Mouse (Mus musculus): Measurements from ENCODE around the gene Tma16. TPM values are rescaled to one million over a fixed set of nuclear protein-coding genes. Genes with fewer than 3 reads are reported as not detected.

Tma16 gene
- 1 to 10 TPM; 4.3 to 5.5 TPM for total RNA-seq (2021)
- long read RNA-seq, experiment 1, full-length matches to known transcripts: 17 of 28 reads
- long read RNA-seq, experiment 1, partial matches to known transcripts: 0 of 28 reads
- long read RNA-seq, experiment 1, other reads (novel, unspliced or antisense): 11 of 28 reads
- long read RNA-seq, experiment 2, full-length matches to known transcripts: 28 of 46 reads
- long read RNA-seq, experiment 2, partial matches to known transcripts: 0 of 46 reads
- long read RNA-seq, experiment 2, other reads (novel, unspliced or antisense): 18 of 46 reads

DNA sequence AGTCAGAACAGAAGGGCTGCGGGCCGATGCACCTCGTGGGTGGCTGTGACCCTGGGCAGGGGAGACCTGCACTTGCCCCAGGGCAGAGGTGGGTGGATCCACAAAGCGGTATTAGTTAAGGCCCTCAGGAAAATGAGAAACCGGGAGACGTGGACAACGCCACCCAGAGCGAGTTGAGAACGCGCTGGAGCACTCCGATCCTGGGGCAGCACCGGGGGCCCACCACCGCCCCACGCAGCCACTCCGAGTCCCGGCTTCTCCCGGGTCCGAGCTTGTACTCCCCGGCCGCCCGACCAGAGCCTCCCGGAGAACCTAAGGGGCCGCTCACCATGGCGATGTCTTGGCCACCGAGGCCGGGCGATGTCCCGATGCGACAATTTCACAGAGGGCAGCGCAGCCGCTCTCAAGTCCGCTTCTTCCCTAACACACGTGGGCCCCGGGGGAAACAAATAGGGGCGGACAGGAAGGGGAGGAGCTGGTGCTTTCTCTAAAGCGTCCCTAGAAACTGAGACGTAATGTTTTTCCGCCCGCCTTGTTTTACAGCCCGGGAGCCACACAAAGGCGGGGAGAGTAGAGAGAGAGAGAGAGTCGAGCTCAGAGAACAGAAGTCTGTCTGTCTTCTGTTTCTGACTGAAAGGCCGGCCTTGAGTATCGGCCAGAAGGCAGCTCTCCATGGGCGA is at the start of gene Tma16:
TSS of gene Tma16 (minus strand) at position 447 of the 680 bp plus-strand sequence.
- intact Hi-C loops (cut with DNase I): loop anchor here (10.0 kb wide), 1 partner anchor 379 kb away; the partner anchor contains the start of gene Naf1
- DNase-seq: peak; percentile 65 to 80

DNA sequence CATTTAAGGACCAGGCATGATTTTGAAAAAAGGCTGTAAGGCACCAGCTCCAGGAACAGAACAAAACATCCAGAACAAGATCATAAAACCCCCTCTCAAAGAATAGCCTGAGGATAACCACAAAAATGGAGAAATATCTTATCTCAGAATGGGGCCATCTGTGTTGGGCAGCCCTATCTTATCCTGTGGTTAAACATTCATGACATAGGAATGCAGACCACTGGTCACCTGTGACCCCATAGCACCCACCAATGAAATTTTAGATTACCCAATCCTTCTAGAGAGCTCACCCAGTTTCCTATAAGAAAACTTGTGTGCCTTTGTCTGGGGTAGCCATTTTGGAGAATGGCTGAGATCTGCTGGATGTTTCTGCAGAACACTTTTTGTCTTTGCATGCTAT is 34.2 kb upstream of the Tma16 start:
- intact Hi-C loops (cut with DNase I): no loop called here
- DNase-seq: no peak

DNA sequence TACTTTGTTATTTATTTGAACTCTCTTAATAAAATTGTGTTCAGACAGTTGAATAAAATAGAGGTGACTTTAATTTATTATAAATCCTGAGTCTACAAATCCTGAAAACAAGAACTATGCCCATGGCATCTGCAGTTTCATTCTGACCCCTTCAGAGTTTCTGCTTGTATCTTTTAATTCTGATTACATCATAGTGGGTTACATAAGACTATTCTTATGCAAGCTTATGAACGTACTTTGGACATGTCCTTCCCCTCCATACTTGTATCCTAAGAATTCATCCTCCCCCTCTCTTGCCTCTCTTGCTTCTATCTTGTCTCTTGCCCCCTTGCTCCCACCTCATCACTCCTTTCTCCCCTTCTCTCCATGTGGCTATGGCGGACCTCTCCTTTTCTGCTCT is 32.8 kb upstream of the Tma16 start:
- intact Hi-C loops (cut with DNase I): no loop called here

GRCm38 (mm10) chr8:66511537-66511936 is 25.2 kb upstream of the Tma16 start, which contains the start of gene Tktl2:
Tktl2 (plus strand) TSS chr8:66511756.
- intact Hi-C loops (cut with DNase I): no loop called here
- DNase-seq: no peak

More for the DNA sequence above, 32.8 kb upstream of the Tma16 start:
- DNase-seq: no peak

DNA sequence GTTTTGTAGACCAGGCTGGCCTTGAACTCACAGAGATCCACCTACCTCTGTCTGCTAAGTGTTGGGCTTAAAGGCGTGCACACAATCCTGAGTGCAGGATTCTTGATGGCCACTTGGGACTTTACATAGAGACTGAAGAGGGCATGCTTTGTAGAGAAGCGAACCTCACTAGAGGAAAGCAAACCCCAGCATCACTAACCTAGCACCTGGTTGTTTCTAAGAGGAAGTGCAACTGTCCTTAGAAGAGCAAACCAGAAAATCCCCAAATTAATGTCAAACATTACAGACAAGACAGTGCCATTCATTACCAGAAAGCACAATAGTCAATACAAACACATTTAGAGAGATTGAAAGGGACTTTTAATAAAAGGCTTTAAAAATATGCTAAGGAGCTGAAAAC is 17.1 kb upstream of the Tma16 start:
- no peak for DNase-seq
- intact Hi-C loops (cut with DNase I): no loop called here

DNA sequence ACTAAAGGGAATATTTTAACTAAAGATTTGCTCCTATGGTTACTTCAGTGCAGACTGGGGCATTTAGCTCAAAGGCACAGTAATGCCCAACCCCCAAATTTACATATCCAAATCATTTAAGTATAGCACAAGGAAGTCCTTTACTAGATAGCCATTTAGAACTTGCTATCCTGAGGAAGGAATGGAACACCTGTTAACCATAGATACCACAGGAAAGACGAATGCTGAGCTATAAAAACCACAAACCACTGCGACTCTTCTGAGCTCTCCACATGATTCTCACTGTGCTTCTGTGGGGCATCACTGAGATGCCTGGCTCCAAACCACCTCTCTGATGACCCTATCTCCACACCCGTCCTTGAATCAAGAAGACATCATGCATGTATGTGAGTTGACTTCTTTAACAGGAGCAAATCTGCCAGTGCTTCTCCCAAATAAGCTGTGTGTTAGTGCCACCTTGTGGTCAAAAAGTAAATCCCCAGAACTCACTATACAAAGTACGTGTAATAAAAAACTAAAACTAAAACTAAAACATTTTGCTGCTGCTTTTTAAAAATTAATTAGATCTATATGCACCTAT is 10.8 kb upstream of the Tma16 start:
- no peak for DNase-seq
- intact Hi-C loops (cut with DNase I): loop anchor here (2.0 kb wide), 1 partner anchor 46 kb away; no protein-coding TSS in a partner anchor

GRCm38 (mm10) chr8:66495726-66496125 is 9.4 kb upstream of the Tma16 start:
- peak; percentile 50 to 57 for DNase-seq
- intact Hi-C loops (cut with DNase I): loop anchor here (2.0 kb wide), 1 partner anchor 45 kb away; no protein-coding TSS in a partner anchor

DNA sequence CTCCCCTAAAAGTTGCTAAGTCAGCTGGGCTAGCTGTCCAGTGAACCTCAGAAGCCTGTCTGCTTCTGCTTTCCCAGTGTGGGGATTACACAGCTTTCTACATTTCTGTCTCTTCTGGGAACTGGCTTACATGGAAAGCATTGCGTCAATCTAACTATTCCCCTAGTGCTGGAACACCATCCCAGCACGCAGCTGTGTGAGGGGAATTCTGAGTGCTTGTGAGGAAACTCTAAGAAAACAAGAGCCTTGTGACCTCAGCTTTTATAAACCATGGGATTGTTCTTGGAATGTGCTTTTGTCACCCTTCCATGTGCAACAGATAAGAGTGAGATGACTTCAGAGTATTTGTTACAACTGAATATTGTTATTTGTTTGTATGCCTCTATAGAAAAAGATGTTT is 8.2 kb upstream of the Tma16 start:
- intact Hi-C loops (cut with DNase I): no loop called here

GRCm38 (mm10) chr8:66490624-66491023 is 4.3 kb upstream of the Tma16 start:
- intact Hi-C loops (cut with DNase I): no loop called here
- no peak for DNase-seq

More for the DNA sequence above, 8.2 kb upstream of the Tma16 start:
- no peak for DNase-seq

- no peak for DNase-seq
- intact Hi-C loops (cut with DNase I): loop anchor here (10.0 kb wide), 1 partner anchor 376 kb away; the partner anchor contains the start of gene Naf1
These were observed 2.2 kb upstream of the Tma16 start for GRCm38 (mm10) chr8:66488556-66488955.

- intact Hi-C loops (cut with DNase I): no loop called here
- no peak for DNase-seq
These were observed 9.4 kb downstream of the Tma16 start for GRCm38 (mm10) chr8:66476880-66477279.

DNA sequence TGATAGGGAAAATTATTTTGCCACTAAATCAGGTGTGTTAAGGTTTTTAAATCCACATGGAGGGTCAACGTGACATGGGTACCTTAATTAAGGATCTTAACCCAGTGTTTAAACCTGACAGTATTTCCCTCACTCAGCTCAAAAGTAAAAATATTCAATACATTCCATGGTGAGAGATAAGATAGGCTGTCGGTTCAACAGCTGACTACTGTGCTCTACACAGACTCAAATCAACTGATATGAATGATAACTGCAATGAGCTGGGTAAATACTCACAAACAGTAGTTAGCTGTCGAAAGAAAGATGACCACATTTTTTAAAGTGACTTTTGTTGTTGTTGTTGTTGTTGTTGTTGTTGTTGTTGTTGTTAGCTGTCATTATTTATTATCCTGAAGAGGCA is 16.5 kb downstream of the Tma16 start:
- intact Hi-C loops (cut with DNase I): no loop called here
- DNase-seq: no peak

- intact Hi-C loops (cut with DNase I): no loop called here
- DNase-seq: no peak
These were observed 29.3 kb downstream of the Tma16 start for GRCm38 (mm10) chr8:66457057-66457456.

DNA sequence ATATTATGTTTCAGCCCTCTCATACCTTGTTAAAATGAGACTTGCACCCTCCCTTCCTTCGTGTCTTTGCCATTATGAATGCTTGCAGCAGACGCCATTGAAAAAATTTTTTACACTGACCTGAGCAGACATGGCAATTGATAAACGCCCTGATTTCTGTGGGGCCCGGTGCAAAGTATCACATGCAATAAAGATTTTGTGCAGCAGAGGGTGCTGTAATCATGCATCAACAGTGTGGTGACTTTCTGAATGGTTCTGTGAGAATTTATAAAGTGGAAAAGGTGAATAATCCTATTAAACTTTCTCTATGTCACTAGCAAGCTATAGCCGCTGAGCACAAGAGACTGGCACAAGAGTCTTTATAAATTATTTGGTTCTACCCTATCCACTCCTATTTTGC is 35.6 kb downstream of the Tma16 start:
- intact Hi-C loops (cut with DNase I): loop anchor here (2.0 kb wide), 1 partner anchor 46 kb away; no protein-coding TSS in a partner anchor
- DNase-seq: peak in 1 of 2 experiments; percentile 7

- intact Hi-C loops (cut with DNase I): no loop called here
- no peak for DNase-seq
These were observed 41.0 kb downstream of the Tma16 start for GRCm38 (mm10) chr8:66445351-66445750.

GRCm38 (mm10) chr8:66444141-66444540 is 42.2 kb downstream of the Tma16 start:
- intact Hi-C loops (cut with DNase I): no loop called here

DNA sequence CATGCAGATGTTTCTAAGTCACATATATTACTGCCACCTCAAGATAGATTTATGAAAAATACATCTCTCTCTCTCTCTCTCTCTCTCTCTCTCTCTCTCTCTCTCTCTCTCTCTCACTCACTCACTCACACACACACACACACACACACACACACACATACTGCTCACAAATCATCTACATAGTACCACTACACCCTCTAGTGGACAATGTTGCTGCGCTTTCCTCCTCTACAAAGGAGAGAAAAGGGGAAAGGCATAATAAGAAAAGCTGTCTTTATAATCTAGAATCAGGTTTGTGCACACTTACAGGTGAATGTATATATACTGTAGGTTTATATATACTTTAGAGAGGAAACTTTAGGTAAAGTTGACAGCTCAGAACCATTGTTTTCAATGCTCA is 43.6 kb downstream of the Tma16 start:
- DNase-seq: no peak
- intact Hi-C loops (cut with DNase I): no loop called here

More at GRCm38 (mm10) chr8:66444141-66444540, 42.2 kb downstream of the Tma16 start:
- DNase-seq: no peak

DNA sequence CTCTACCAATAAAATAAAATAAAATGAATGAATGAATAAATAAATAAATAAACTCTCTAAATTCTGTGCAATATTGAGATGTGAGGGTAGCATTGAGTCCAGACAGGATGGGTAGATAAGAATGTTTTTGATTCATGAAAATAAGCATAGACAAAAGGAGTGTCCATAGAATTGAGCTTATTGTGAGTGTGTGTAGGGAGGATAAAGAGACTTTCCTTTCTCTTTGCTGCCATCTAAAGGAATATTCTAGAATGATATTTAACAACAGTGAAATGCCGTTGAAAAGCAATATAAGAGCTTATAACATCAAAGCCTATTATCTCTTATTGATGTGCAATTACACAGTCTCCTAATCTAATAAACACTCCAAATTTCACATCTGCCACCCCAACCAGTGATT is 45.2 kb downstream of the Tma16 start:
- DNase-seq: no peak
- intact Hi-C loops (cut with DNase I): no loop called here

DNA sequence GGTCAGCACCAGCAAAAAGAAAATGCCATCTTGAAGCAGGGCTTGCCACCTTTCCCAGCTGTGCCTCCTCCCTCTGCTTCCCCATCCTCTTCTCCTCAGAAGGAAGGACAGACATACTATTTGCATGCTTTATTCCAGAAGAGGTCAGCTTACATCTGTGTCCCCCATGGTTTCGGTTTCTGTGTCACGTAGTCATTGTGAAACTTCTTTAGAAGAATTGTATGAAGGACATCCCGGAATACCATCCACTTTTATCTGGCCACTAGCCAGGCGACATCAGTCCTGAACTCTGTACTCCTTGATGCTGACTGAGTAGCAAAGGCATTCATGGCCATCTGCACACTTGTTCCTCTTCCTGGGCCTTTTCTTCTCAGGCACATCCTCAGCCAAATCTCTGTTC is 47.9 kb downstream of the Tma16 start:
- peak in 1 of 2 experiments; percentile 6 for DNase-seq
- intact Hi-C loops (cut with DNase I): no loop called here

- no peak for DNase-seq
- intact Hi-C loops (cut with DNase I): no loop called here
These were observed 48.4 kb downstream of the Tma16 start for GRCm38 (mm10) chr8:66437929-66438328.

- no peak for DNase-seq
- intact Hi-C loops (cut with DNase I): no loop called here
These were observed 49.5 kb downstream of the Tma16 start for GRCm38 (mm10) chr8:66436804-66437203.
